Mouse (Mus musculus) kidney, postnatal 14 days (tissue): ENCODE results near the gene Plcxd2.
A peak's percentile ranks its signal among the peaks of the same experiment; 100 is the strongest.

Experiments used
- DNase-seq: peaks from one replicate; pipeline ENCODE4 v3.0.0; 2022; ENCODE audit warnings: mixed read lengths

The Plcxd2 gene

GRCm38 (mm10) chr16:45984610-45985606 lies 25.1 kb downstream of the Plcxd2 start:
- DNase-seq: no peak

- DNase-seq: no peak
Observed at GRCm38 (mm10) chr16:45976251-45976650, 33.8 kb downstream of the Plcxd2 start.

GRCm38 (mm10) chr16:45973959-45974686 lies 35.9 kb downstream of the Plcxd2 start:
- peak; percentile 54 for DNase-seq

- DNase-seq: no peak
Observed at GRCm38 (mm10) chr16:45970187-45970586, 39.8 kb downstream of the Plcxd2 start.

GRCm38 (mm10) chr16:45968716-45969115 lies 41.3 kb downstream of the Plcxd2 start:
- DNase-seq: no peak

- peak; percentile 86 for DNase-seq
Observed at GRCm38 (mm10) chr16:45967471-45967870, 42.5 kb downstream of the Plcxd2 start.

- DNase-seq: no peak
Observed at GRCm38 (mm10) chr16:45966604-45967003, 43.4 kb downstream of the Plcxd2 start.

- no peak for DNase-seq
Observed at GRCm38 (mm10) chr16:45964777-45965176, 45.2 kb downstream of the Plcxd2 start.

GRCm38 (mm10) chr16:45963837-45964236 lies 46.2 kb downstream of the Plcxd2 start:
- DNase-seq: no peak

GRCm38 (mm10) chr16:45963088-45963487 lies 46.9 kb downstream of the Plcxd2 start:
- no peak for DNase-seq

- DNase-seq: no peak
Observed at GRCm38 (mm10) chr16:45960978-45961377, 49.0 kb downstream of the Plcxd2 start.

- DNase-seq: no peak
Observed at GRCm38 (mm10) chr16:45956390-45956950, 53.5 kb downstream of the Plcxd2 start.

GRCm38 (mm10) chr16:45953394-45953793 lies 56.6 kb downstream of the Plcxd2 start, which contains the start of gene Phldb2:
Gene Phldb2 (minus strand): TSS chr16:45953598.
- peak; percentile 50 for DNase-seq

- peak; percentile 49 for DNase-seq
Observed at GRCm38 (mm10) chr16:45952501-45952900, 57.5 kb downstream of the Plcxd2 start.

- peak; percentile 57 for DNase-seq
Observed at GRCm38 (mm10) chr16:45952035-45952434, 58.0 kb downstream of the Plcxd2 start.

- no peak for DNase-seq
Observed at GRCm38 (mm10) chr16:45946335-45946734, 63.7 kb downstream of the Plcxd2 start.

GRCm38 (mm10) chr16:45945649-45946048 lies 64.4 kb downstream of the Plcxd2 start:
- no peak for DNase-seq

- peak; percentile 59 for DNase-seq
Observed at GRCm38 (mm10) chr16:45945174-45945631, 64.8 kb downstream of the Plcxd2 start.

GRCm38 (mm10) chr16:45942169-45942891 lies 67.7 kb downstream of the Plcxd2 start:
- DNase-seq: no peak

GRCm38 (mm10) chr16:45940701-45941100 lies 69.3 kb downstream of the Plcxd2 start:
- no peak for DNase-seq

GRCm38 (mm10) chr16:45939436-45939835 lies 70.6 kb downstream of the Plcxd2 start:
- DNase-seq: no peak

- no peak for DNase-seq
Observed at GRCm38 (mm10) chr16:45937381-45937780, 72.6 kb downstream of the Plcxd2 start.
